Mouse (Mus musculus) forebrain, embryonic 13.5 days (tissue): ENCODE measurements around the gene Kcnh5. TPM values are rescaled to one million over a fixed set of nuclear protein-coding genes. Genes with fewer than 3 reads are reported as not detected.

Experiments
- ATAC-seq: fragments of 200-750 bp; cut with Nextera tagmentation; 2 replicates; pipeline ENCODE4 v1.8.0; 2017
- H3K27ac ChIP-seq: fragments of 300-500 bp; sonication (generic); 2 replicates; pipeline ENCODE4 v1.5.1; 2015; ENCODE audit warnings: inconsistent platforms, mild to moderate bottlenecking, moderate library complexity
- H3K27me3 ChIP-seq: fragments of 300-500 bp; sonication (generic); 2 replicates; pipeline ENCODE4 v1.6.1; 2015; ENCODE audit warnings: mild to moderate bottlenecking, inconsistent platforms
- H3K36me3 ChIP-seq: fragments of 300-500 bp; sonication (generic); 2 replicates; pipeline ENCODE4 v1.6.1; 2015; ENCODE audit warnings: mild to moderate bottlenecking, inconsistent platforms; ENCODE audit not compliant: poor library complexity, severe bottlenecking
- H3K4me1 ChIP-seq: fragments of 300-500 bp; sonication (generic); 2 replicates; pipeline ENCODE4 v1.6.1; 2015; ENCODE audit warnings: inconsistent platforms
- H3K4me2 ChIP-seq: fragments of 300-500 bp; sonication (generic); 2 replicates; pipeline ENCODE4 v1.6.1; 2015; ENCODE audit warnings: inconsistent platforms, mild to moderate bottlenecking, moderate library complexity
- H3K4me3 ChIP-seq: fragments of 300-500 bp; sonication (generic); 2 replicates; pipeline ENCODE4 v1.5.1; 2015; ENCODE audit warnings: mild to moderate bottlenecking, inconsistent platforms
- H3K9ac ChIP-seq: fragments of 300-500 bp; sonication (generic); 2 replicates; pipeline ENCODE4 v1.6.1; 2015; ENCODE audit warnings: mild to moderate bottlenecking, inconsistent platforms
- H3K9me3 ChIP-seq: fragments of 300-500 bp; sonication (generic); replicated peaks from 2 replicates; pipeline ENCODE4 v1.6.1; 2016; ENCODE audit warnings: inconsistent platforms
- WGBS: fragments of 180-500 bp; shearing (Covaris S2); methylation state at CpG from one replicate; pipeline ENCODE4 v1.1.7; 2015; 5-methylcytosine and 5-hydroxymethylcytosine counted together
- polyA plus RNA-seq: library from polyadenylated mRNA; unstranded; fragments of >200 nt; fragmentation: Nextera tagmentation; extraction: Ambion mirVana; gene quantifications from 2 replicates; pipeline ENCODE4 v1.2.1, GENCODE M21; 2015

Gene Kcnh5
- polyA plus RNA-seq, 1 experiment from 2014 or later: 1.9 TPM

- H3K4me2 ChIP-seq: no peak overlapping the region
- H3K36me3 ChIP-seq: no peaks in the 10 kb centered on the region
- 68% methylated on average over 6 of the region's 6 CpGs for WGBS
Measured at GRCm38 (mm10) chr12:74901331-74901730, 275.8 kb downstream of the Kcnh5 start.

GRCm38 (mm10) chr12:74900777-74901176 is 276.4 kb downstream of the Kcnh5 start:
- Histone ChIP-seq H3K36me3 (no peaks in the 10 kb centered on the region), H3K27ac (no peak overlapping the region), H3K9me3 (no peaks in the 10 kb centered on the region), H3K4me3 (no peak overlapping the region), H3K4me1 (peaks cover 5% of the 10 kb centered on the region), H3K9ac (no peak overlapping the region), H3K27me3 (no peaks in the 10 kb centered on the region), H3K4me2 (no peak overlapping the region)
- ATAC-seq: no peak

More at GRCm38 (mm10) chr12:74901331-74901730, 275.8 kb downstream of the Kcnh5 start:
- ATAC-seq: no peak
- H3K4me3 ChIP-seq: no peak overlapping the region
- H3K9me3 ChIP-seq: no peaks in the 10 kb centered on the region
- peaks cover 5% of the 10 kb centered on the region for H3K4me1 ChIP-seq
- H3K27me3 ChIP-seq: no peaks in the 10 kb centered on the region
- no peak overlapping the region for H3K27ac ChIP-seq
- no peak overlapping the region for H3K9ac ChIP-seq

- 93% methylated on average over 4 of the region's 4 CpGs for WGBS
- Histone ChIP-seq H3K4me2 (no peak overlapping the region), H3K27ac (no peak overlapping the region), H3K4me3 (no peak overlapping the region), H3K4me1 (peaks cover 5% of the 10 kb centered on the region), H3K36me3 (no peaks in the 10 kb centered on the region), H3K9ac (no peak overlapping the region), H3K9me3 (no peaks in the 10 kb centered on the region), H3K27me3 (no peaks in the 10 kb centered on the region)
- no peak for ATAC-seq
Measured at GRCm38 (mm10) chr12:74899055-74899454, 278.1 kb downstream of the Kcnh5 start.

GRCm38 (mm10) chr12:74898211-74898610 is 278.9 kb downstream of the Kcnh5 start:
- Histone ChIP-seq H3K9ac (no peak overlapping the region), H3K9me3 (no peaks in the 10 kb centered on the region), H3K4me1 (peaks cover 5% of the 10 kb centered on the region), H3K4me3 (no peak overlapping the region), H3K27me3 (no peaks in the 10 kb centered on the region), H3K27ac (no peak overlapping the region), H3K4me2 (no peak overlapping the region), H3K36me3 (no peaks in the 10 kb centered on the region)
- ATAC-seq: no peak
- WGBS: 91% methylated on average over 9 of the region's 9 CpGs

- Histone ChIP-seq H3K4me1 (no peaks in the 10 kb centered on the region), H3K36me3 (no peaks in the 10 kb centered on the region), H3K27ac (no peak overlapping the region), H3K9me3 (no peaks in the 10 kb centered on the region), H3K9ac (no peak overlapping the region), H3K4me2 (no peak overlapping the region), H3K4me3 (no peak overlapping the region), H3K27me3 (no peaks in the 10 kb centered on the region)
- no peak for ATAC-seq
- WGBS: 89% methylated on average over 11 of the region's 11 CpGs
Measured at GRCm38 (mm10) chr12:74894870-74895423, 282.2 kb downstream of the Kcnh5 start.

GRCm38 (mm10) chr12:74889419-74889818 is 287.7 kb downstream of the Kcnh5 start:
- H3K27me3 ChIP-seq: no peaks in the 10 kb centered on the region
- H3K4me1 ChIP-seq: no peaks in the 10 kb centered on the region
- no peak overlapping the region for H3K4me2 ChIP-seq
- WGBS: 63% methylated on average over 3 of the region's 3 CpGs
- H3K36me3 ChIP-seq: no peaks in the 10 kb centered on the region
- no peak overlapping the region for H3K9ac ChIP-seq
- no peaks in the 10 kb centered on the region for H3K9me3 ChIP-seq
- no peak overlapping the region for H3K27ac ChIP-seq
- ATAC-seq: no peak
- H3K4me3 ChIP-seq: no peak overlapping the region

- Histone ChIP-seq H3K4me3 (no peak overlapping the region), H3K9ac (no peak overlapping the region), H3K36me3 (no peaks in the 10 kb centered on the region), H3K27me3 (no peaks in the 10 kb centered on the region), H3K9me3 (no peaks in the 10 kb centered on the region), H3K4me2 (no peak overlapping the region), H3K27ac (no peak overlapping the region), H3K4me1 (no peaks in the 10 kb centered on the region)
- WGBS: 98% methylated on average over 1 of the region's 1 CpGs
- no peak for ATAC-seq
Measured at GRCm38 (mm10) chr12:74887064-74887463, 290.1 kb downstream of the Kcnh5 start.

- WGBS: 86% methylated on average over 6 of the region's 6 CpGs
- no peaks in the 10 kb centered on the region for H3K27me3 ChIP-seq
- ATAC-seq: no peak
- no peak overlapping the region for H3K4me3 ChIP-seq
- H3K9ac ChIP-seq: no peak overlapping the region
- no peaks in the 10 kb centered on the region for H3K4me1 ChIP-seq
- no peaks in the 10 kb centered on the region for H3K9me3 ChIP-seq
- no peak overlapping the region for H3K27ac ChIP-seq
- H3K36me3 ChIP-seq: no peaks in the 10 kb centered on the region
- no peak overlapping the region for H3K4me2 ChIP-seq
Measured at GRCm38 (mm10) chr12:74881344-74881743, 295.8 kb downstream of the Kcnh5 start.

- no peak overlapping the region for H3K9ac ChIP-seq
- no peaks in the 10 kb centered on the region for H3K27me3 ChIP-seq
- no peak overlapping the region for H3K27ac ChIP-seq
- no peaks in the 10 kb centered on the region for H3K36me3 ChIP-seq
- H3K4me1 ChIP-seq: peaks cover 4% of the 10 kb centered on the region; the same call in 1 of the 2 replicates
- no peaks in the 10 kb centered on the region for H3K9me3 ChIP-seq
- H3K4me2 ChIP-seq: no peak overlapping the region
- no peak overlapping the region for H3K4me3 ChIP-seq
- WGBS: 63% methylated on average over 2 of the region's 2 CpGs
- ATAC-seq: peak; percentile 51; the same call in 1 of the 2 replicates
Measured at GRCm38 (mm10) chr12:74855666-74856065, 321.5 kb downstream of the Kcnh5 start.

- no peak overlapping the region for H3K4me2 ChIP-seq
- H3K27ac ChIP-seq: no peak overlapping the region
- ATAC-seq: no peak
- no peak overlapping the region for H3K4me3 ChIP-seq
- no peak overlapping the region for H3K9ac ChIP-seq
- peaks cover 9% of the 10 kb centered on the region; the same call in 1 of the 2 replicates for H3K4me1 ChIP-seq
- H3K9me3 ChIP-seq: no peaks in the 10 kb centered on the region
- 71% methylated on average over 1 of the region's 1 CpGs for WGBS
- no peaks in the 10 kb centered on the region for H3K36me3 ChIP-seq
- no peaks in the 10 kb centered on the region for H3K27me3 ChIP-seq
Measured at GRCm38 (mm10) chr12:74854263-74854662, 322.9 kb downstream of the Kcnh5 start.

- H3K27ac ChIP-seq: no peak overlapping the region
- H3K36me3 ChIP-seq: no peaks in the 10 kb centered on the region
- no peak overlapping the region for H3K9ac ChIP-seq
- WGBS: 6% methylated on average over 2 of the region's 2 CpGs
- peak; percentile 75; the same call in 1 of the 2 replicates for ATAC-seq
- H3K9me3 ChIP-seq: no peaks in the 10 kb centered on the region
- 0 out of 2 replicates have a peak overlapping the region, but pooled peaks have one; percentile 13 for H3K4me2 ChIP-seq
- no peak overlapping the region for H3K4me3 ChIP-seq
- H3K4me1 ChIP-seq: peaks cover 9% of the 10 kb centered on the region; the same call in 1 of the 2 replicates
- no peaks in the 10 kb centered on the region for H3K27me3 ChIP-seq
Measured at GRCm38 (mm10) chr12:74850323-74850722, 326.8 kb downstream of the Kcnh5 start.

- H3K9me3 ChIP-seq: no peaks in the 10 kb centered on the region
- H3K9ac ChIP-seq: no peak overlapping the region
- no peak overlapping the region for H3K27ac ChIP-seq
- peak; percentile 24; the same call in 1 of the 2 replicates for ATAC-seq
- peaks cover 9% of the 10 kb centered on the region; the same call in 1 of the 2 replicates for H3K4me1 ChIP-seq
- H3K4me2 ChIP-seq: no peak overlapping the region
- 74% methylated on average over 4 of the region's 4 CpGs for WGBS
- H3K36me3 ChIP-seq: no peaks in the 10 kb centered on the region
- no peak overlapping the region for H3K4me3 ChIP-seq
- H3K27me3 ChIP-seq: no peaks in the 10 kb centered on the region
Measured at GRCm38 (mm10) chr12:74849912-74850311, 327.2 kb downstream of the Kcnh5 start.
